Mouse (Mus musculus) adrenal gland, adult 2 months (tissue): ENCODE results near the gene Nphp4. TPM values are rescaled to one million over a fixed set of nuclear protein-coding genes. Genes with fewer than 3 reads are reported as not detected.

Source experiments
- DNase-seq: peaks from one replicate; pipeline ENCODE4 v3.0.0; 2021
- long read RNA-seq: library from polyadenylated mRNA; stranded (forward); transcript quantifications from one replicate; pipeline ENCODE4 v2.0.0, GENCODE M21; 2021
- polyA plus RNA-seq: library from polyadenylated mRNA; depleted of rRNA; stranded (reverse); fragments of >200 nt; gene quantifications from 2 replicates; pipeline ENCODE4 v1.2.3, GENCODE M21; 2012; rRNA removed
- total RNA-seq, 2 experiments: library from RNA; stranded (reverse); gene quantifications; 2 replicates each; pipeline ENCODE4 v1.2.3; 2021

The Nphp4 gene
- 1 to 10 TPM; 3.8 to 5.0 TPM for total RNA-seq
- polyA plus RNA-seq, result 3.4 and 4.7 TPM in 2 replicates
- long read RNA-seq, partial matches to known transcripts, result 0 of 2 reads
- long read RNA-seq, other reads (novel, unspliced or antisense), result 2 of 2 reads

- no peak for DNase-seq
Observed at GRCm38 (mm10) chr4:152476427-152477023, at the start of gene Nphp4. Gene Nphp4, plus strand, starts transcription at chr4:152476706.

GRCm38 (mm10) chr4:152428259-152428658 is 48.2 kb upstream of the Nphp4 start:
- DNase-seq, result no peak

GRCm38 (mm10) chr4:152432308-152432707 is 44.2 kb upstream of the Nphp4 start:
- DNase-seq, result peak; percentile 42

GRCm38 (mm10) chr4:152434836-152435235 is 41.7 kb upstream of the Nphp4 start:
- DNase-seq, result peak; percentile 85

GRCm38 (mm10) chr4:152435255-152435654 is 41.3 kb upstream of the Nphp4 start:
- peak; percentile 61 for DNase-seq

DNA sequence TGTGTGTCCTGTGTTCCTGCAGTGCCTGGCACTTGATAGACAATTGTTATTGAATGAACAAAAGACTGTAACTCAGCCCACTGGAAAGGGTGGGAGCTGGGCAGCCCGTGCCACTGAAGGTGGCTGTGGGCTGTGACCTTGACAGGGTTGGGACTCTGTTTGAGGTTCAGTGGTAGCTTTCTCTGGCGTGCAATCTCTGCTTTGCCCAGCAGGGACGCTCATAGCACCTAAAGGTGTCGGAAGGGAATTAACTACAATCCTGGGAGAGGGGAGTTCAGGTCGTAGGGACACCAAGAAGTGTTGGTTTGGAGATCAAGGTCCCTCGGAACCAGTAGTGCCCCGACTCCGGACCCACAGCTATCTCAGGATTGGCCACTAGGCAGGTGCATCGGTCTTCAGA is 35.6 kb upstream of the Nphp4 start:
- DNase-seq, result no peak

DNA sequence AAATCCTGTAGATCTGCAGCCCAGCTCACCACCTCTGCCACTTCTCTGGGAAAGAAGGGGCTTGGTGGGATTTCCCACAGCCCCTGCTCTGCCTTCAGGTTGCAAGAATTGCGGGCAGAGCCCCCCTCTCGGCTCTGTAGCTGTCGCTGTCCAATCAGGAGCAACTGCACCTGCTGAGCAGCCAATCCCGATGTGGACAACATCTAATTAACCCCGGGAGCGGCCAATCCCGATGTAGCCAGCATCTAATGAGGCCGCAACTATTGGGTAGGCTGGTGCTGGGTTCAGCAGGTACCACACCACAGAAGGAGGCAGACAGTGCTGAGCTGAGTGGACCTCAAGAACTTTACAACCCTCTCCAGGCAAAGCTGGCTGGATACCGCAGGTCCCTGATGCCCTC is 35.0 kb upstream of the Nphp4 start:
- no peak for DNase-seq

DNA sequence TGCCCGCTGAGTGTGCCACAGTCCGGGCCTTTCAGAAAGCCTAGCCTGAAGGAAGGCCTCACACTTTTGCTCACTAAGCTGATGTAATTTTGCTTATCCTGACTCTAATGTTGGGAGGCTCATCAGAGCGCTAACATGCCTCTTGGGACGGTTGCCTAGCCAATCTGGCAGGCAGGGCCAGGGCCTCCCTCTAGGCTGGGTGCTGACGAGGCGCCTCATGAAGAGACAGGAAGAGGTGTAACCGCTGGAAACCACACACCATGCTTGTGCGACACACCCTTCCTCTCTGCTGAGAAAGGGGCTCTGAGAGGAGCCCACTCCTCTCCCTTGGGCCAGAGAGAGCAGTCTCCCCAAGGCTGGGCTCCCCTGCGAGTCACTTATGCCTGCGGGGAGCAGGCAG is 30.3 kb upstream of the Nphp4 start:
- DNase-seq, result no peak

DNA sequence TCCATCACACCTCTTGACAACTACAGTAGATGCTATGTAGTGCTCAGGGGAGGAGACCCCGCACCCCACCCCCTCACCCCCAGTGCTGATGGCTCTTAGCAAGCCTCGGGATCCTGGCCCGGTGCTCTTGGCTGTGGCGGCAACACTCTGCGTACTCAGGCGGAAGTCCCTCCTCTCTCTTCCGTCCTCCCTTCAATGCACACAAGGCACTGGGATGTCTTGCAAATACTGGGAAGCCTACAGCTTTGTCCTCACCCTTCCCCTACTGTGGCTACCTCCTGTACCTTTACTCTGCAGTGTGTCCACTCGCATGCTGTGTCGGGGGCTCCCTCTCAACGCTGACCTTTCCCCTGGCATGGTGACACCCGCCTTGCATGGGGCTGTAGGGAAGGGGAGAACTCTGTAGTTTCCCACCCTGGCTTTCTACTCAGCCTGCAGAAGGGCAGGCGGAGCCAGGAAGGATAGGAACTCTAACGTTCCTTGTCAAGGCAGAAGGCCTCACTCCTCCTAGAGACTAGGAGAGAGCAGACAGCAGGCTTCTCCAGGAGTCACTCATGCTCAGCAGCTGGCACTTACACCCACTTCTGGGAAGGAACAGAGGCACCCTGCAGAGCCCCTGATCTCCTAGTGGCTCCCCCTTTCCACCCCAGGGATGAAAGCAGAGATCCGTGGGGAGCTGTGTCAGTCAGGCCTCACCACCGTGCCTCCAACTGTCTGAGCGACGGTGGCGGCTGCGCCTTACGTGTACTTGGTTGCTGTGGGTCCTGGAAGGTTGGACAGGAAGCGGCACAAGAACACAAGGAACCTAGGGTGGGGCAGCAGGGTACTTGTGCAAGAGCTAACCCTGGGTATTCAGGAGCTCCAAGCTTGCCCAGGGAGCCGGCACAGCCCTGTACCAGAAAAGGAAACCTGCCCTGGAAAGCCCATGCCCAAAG is 28.5 kb upstream of the Nphp4 start:
- DNase-seq, result no peak

DNA sequence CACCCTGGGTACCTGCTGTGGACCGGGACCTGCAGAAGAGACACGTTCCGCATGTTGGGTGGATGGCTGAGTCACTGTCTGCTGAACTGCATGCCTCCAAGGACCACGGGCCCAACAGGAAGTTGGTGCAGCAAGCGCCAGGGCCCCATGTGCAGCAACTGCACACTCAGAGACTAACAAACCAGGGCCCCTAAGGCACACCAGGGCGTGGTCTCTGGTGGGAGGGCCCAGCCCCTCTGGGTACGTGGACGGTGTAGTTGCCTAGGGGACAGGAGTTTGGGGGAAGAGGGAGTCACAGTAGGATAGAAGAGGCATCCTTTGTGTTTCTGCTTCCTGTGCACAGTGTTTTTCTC is 27.9 kb upstream of the Nphp4 start:
- no peak for DNase-seq

GRCm38 (mm10) chr4:152451371-152451770 is 25.1 kb upstream of the Nphp4 start:
- no peak for DNase-seq

DNA sequence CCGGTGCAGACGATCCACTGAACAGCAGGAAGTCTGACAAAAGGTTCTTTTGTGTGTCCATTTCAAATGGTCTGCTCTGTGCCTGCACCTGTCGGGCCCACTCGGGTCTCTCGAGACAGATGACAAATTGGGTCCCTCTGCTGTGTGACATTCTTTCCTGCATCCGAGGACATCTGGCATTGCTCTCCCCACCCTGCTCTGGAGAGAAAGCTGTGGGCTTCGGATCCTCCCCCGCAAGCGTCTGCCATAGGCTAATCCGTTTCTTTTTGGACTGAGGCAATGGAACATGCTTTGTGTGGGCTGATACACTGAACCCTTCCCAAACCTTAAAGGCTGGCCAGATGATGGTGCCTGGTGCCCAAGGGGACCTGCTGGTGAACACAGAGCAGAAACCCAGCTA is 23.4 kb upstream of the Nphp4 start:
- DNase-seq, result no peak

GRCm38 (mm10) chr4:152454153-152454552 is 22.4 kb upstream of the Nphp4 start:
- DNase-seq, result no peak

DNA sequence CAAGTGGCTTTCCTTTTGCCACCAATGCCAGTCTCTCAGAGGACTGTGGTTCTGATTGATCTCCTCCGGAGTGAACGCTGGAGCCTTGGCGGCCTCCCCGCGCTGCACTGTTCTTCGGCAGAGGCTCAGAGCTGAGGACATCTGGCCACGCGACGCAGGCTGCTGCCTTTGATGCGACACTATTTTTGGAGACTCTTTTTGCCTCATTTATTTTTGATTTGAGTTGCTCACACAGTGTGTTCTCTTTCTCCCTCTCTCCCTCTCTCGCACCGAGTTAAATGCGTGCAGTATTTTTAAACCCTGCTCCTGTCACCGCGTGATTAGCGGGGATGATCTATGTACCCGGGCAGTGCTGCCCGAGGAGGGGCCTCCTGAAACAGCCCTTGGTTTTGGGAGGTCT is 19.9 kb upstream of the Nphp4 start:
- DNase-seq, result no peak

GRCm38 (mm10) chr4:152457673-152458072 is 18.8 kb upstream of the Nphp4 start:
- no peak for DNase-seq

DNA sequence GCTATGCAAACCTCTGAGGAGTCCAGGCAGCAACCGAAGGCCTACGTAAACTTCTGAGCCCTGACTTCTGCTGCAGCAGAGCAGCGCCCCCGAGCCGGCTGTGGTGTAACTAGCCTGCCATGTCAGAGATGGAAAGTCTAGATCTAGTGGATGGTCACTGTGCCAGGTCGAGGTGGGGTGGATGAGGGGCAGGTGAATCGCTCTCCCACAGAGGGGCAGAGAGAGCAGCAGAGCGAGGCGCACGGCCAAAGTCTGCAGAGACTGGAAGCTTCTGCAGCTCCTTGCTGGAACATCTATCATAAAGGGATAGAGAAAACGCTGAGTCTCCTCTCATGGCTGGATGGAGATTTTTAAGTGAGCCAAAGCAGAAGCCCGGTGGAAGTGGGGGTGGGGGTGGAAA is 14.0 kb upstream of the Nphp4 start:
- no peak for DNase-seq

GRCm38 (mm10) chr4:152463147-152463546 is 13.4 kb upstream of the Nphp4 start:
- no peak for DNase-seq

- DNase-seq, result no peak
Observed at GRCm38 (mm10) chr4:152465116-152465515, 11.4 kb upstream of the Nphp4 start.

- no peak for DNase-seq
Observed at GRCm38 (mm10) chr4:152466601-152467000, 9.9 kb upstream of the Nphp4 start.

GRCm38 (mm10) chr4:152467951-152468350 is 8.6 kb upstream of the Nphp4 start:
- no peak for DNase-seq

DNA sequence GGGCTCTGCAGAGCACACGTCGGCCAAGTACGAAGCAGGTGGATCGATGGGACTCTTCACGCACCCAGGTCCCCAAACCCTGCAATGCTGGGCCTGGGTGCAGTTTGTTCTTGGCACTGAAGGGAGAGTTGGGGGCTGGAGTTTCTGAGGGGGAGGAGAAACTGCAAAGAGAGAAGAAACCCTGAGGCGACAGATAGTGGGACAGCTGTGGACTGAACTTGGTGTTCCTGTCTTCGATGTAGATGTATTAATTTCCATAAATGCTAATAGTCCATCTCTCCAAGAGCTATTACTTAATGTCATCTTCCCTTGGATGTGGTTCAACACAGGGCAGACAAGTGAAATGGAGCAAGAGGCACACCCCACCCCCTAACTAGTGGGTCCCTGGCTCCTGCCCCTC is 565 bp upstream of the Nphp4 start:
- DNase-seq, result no peak

DNA sequence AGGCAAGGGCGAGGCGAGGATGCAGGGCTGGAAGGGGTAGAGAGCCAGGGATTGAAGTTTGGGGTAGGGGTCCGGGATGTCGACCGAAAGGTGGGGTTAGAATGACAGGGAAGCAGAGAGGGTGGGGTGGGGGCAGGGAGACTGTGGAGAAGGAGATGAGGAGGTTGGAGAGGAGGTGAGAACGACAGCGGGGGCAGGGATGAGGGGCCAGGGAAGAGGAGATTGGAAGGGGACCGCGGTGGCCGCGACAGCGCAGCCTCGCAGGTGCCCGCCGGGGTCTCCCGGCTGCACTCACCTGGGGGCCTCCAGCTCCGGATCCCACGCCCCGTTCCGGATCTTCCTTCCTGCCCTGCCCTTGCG is 580 bp downstream of the Nphp4 start:
- DNase-seq, result no peak

GRCm38 (mm10) chr4:152477466-152478223 is 1.1 kb downstream of the Nphp4 start, which contains the start of gene Kcnab2:
Gene Kcnab2, minus strand, starts transcription at chr4:152477871.
- DNase-seq, result peak; percentile 99
